ENCODE assay signal across 14 mouse cellular contexts in the genomic region with DNA sequence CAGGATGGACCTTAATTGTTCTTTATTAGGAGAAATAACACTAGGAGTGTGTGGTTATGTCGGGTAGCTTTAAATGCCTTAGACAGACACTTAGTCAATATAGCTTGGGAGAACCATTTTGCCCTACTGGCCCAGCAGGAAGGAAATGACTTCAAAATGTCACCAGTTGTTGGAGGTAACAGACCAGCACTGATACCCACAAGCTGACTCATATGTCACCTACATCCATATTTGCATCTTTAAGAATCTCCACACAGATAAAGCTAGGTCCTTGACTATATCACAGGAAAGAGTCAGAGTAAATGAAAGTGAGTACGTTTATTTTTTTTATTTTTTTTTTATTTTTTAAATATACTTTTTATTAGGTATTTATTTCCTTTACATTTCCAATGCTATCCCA. TPM values are rescaled to one million over a fixed set of nuclear protein-coding genes. Genes with fewer than 3 reads are reported as not detected.
"Had no signal": no experiment of that assay in that cellular context is flagged by ENCODE, and none has a peak within 500 bp of the region (broad histone marks: within the 10 kb centered on the region; RNA-seq: fewer than 3 reads in every experiment).

No protein-coding gene starts in this region.

- H3K27ac ChIP-seq: midbrain, embryonic 10.5 days; midbrain, embryonic 12.5 days; neural tube, embryonic 12.5 days had no signal

- H3K9ac ChIP-seq: lung, embryonic 14.5 days; midbrain, embryonic 12.5 days; neural tube, embryonic 12.5 days had no signal

- ATAC-seq: midbrain, embryonic 16.5 days had no signal

- H3K4me3 ChIP-seq: midbrain, embryonic 10.5 days; midbrain, embryonic 12.5 days; myocyte; neural tube, embryonic 12.5 days had no signal

- H3K9me3 ChIP-seq: midbrain, embryonic 10.5 days; midbrain, embryonic 12.5 days; neural tube, embryonic 12.5 days had no signal

- H3K4me2 ChIP-seq: lung, embryonic 14.5 days; midbrain, embryonic 12.5 days; neural tube, embryonic 12.5 days had no signal

- DNase-seq: lung, adult 18-20 months; lung, embryonic 14.5 days; lung, postnatal 10 days; lung, postnatal 4 days; midbrain, embryonic 14.5 days; right cerebral cortex, postnatal 14 days; thymus, adult 2 months; thymus, postnatal 25 days; thymus, postnatal 4 days had no signal

- H3K36me3 ChIP-seq: midbrain, embryonic 10.5 days; midbrain, embryonic 12.5 days; neural tube, embryonic 12.5 days had no signal

- H3K4me1 ChIP-seq: midbrain, embryonic 10.5 days; midbrain, embryonic 12.5 days; neural tube, embryonic 12.5 days had no signal

- H3K27me3 ChIP-seq: midbrain, embryonic 12.5 days; neural tube, embryonic 12.5 days had no signal

RNA-seq across cellular contexts. Expression of a gene that starts 58.7 kb away (rescaled TPM):
- polyA plus RNA-seq: myocyte had no signal
